Mouse (Mus musculus) erythroblast, embryonic 14.5 days (primary cell): ENCODE measurements at regions not wholly inside any gene's neighbourhood (a gene's known extent, or its start where the extent isn't known, plus 50 kb on each side); places are given as distances from the start of the nearest gene placed in this dataset.

Experiments used
- GATA1 ChIP-seq: IDR thresholded peaks from 2 replicates; pipeline ENCODE4 v1.6.1; 2012; ENCODE audit warnings: low read length, inconsistent platforms, mixed read lengths
- TAL1 ChIP-seq: IDR thresholded peaks from 3 replicates; pipeline ENCODE4 v1.6.1; 2012; ENCODE audit warnings: low read length, inconsistent platforms, mixed read lengths

DNA sequence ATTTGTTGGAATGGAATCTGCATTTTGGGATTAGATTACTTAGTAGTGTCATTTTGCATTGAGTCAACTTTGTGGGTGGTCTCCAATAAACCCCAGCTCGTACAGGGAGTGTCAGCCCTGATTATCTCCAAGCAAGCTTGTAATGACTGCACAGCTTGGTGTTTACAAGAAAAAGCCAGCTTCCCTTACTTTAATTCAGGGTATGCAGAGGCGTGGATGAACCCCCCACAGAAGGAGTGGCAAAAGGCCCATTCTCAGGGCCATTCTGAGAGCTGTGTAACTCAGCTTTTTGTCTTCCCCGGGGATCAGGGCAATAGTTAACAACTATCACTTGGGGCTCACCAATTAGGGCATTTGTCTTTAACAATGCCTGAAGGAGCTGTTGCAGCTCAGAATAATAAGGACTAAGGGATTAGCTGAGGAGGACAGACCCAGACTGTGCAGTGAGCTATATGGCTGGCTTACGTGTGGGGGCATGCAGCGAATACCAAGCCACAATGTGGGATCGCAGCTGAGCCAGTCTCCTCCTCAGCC is 121.7 kb downstream of the Slc4a3 start:
- TF ChIP-seq TAL1, result no peak
- TF ChIP-seq GATA1, result no peak
